Mouse (Mus musculus): ENCODE results near the gene Gnb2.

Gene Gnb2

GRCm38 (mm10) chr5:137540991-137541390 lies 7.7 kb upstream of the Gnb2 start:
- DNase-seq (ENCODE audit: low read depth, low spot score), result no peak

- DNase-seq (ENCODE audit: low read depth, low spot score), result no peak
Measured at GRCm38 (mm10) chr5:137539291-137539801, 6.0 kb upstream of the Gnb2 start.

- no peak for DNase-seq (ENCODE audit: low read depth, low spot score)
Measured at GRCm38 (mm10) chr5:137537461-137537860, 4.2 kb upstream of the Gnb2 start.

GRCm38 (mm10) chr5:137535318-137535717 lies 2.0 kb upstream of the Gnb2 start:
- no peak for DNase-seq (ENCODE audit: low read depth, low spot score)

- no peak for DNase-seq (ENCODE audit: low read depth, low spot score)
Measured at GRCm38 (mm10) chr5:137534762-137535161, 1.5 kb upstream of the Gnb2 start.

GRCm38 (mm10) chr5:137532808-137533116 lies 548 bp downstream of the Gnb2 start:
- no peak for DNase-seq (ENCODE audit: low read depth, low spot score)

- peak; percentile 65 for DNase-seq (ENCODE audit: low read depth, low spot score)
Measured at GRCm38 (mm10) chr5:137532131-137532807, 1.0 kb downstream of the Gnb2 start.

- DNase-seq (ENCODE audit: low read depth, low spot score), result peak; percentile 77
Measured at GRCm38 (mm10) chr5:137531414-137532130, 1.7 kb downstream of the Gnb2 start.

GRCm38 (mm10) chr5:137530588-137531413 lies 2.5 kb downstream of the Gnb2 start:
- peak; percentile 89 for DNase-seq (ENCODE audit: low read depth, low spot score)

GRCm38 (mm10) chr5:137530075-137530474 lies 3.2 kb downstream of the Gnb2 start:
- DNase-seq (ENCODE audit: low read depth, low spot score), result no peak

- DNase-seq (ENCODE audit: low read depth, low spot score), result no peak
Measured at GRCm38 (mm10) chr5:137529221-137529995, 3.9 kb downstream of the Gnb2 start.

GRCm38 (mm10) chr5:137528247-137528968 lies 4.9 kb downstream of the Gnb2 start:
- DNase-seq (ENCODE audit: low read depth, low spot score), result no peak

- no peak for DNase-seq (ENCODE audit: low read depth, low spot score)
Measured at GRCm38 (mm10) chr5:137527413-137527812, 5.9 kb downstream of the Gnb2 start.

GRCm38 (mm10) chr5:137526192-137526936 lies 6.9 kb downstream of the Gnb2 start:
- DNase-seq (ENCODE audit: low read depth, low spot score), result no peak

GRCm38 (mm10) chr5:137525511-137525910 lies 7.8 kb downstream of the Gnb2 start:
- DNase-seq (ENCODE audit: low read depth, low spot score), result no peak

- DNase-seq (ENCODE audit: low read depth, low spot score), result no peak
Measured at GRCm38 (mm10) chr5:137524671-137525070, 8.6 kb downstream of the Gnb2 start.

- DNase-seq (ENCODE audit: low read depth, low spot score), result no peak
Measured at GRCm38 (mm10) chr5:137524251-137524515, 9.1 kb downstream of the Gnb2 start.

- DNase-seq (ENCODE audit: low read depth, low spot score), result no peak
Measured at GRCm38 (mm10) chr5:137523396-137524250, 9.7 kb downstream of the Gnb2 start.

GRCm38 (mm10) chr5:137522711-137523110 lies 10.6 kb downstream of the Gnb2 start:
- no peak for DNase-seq (ENCODE audit: low read depth, low spot score)
